Mouse (Mus musculus): ENCODE results near the gene Prdm11. TPM values are rescaled to one million over a fixed set of nuclear protein-coding genes. Genes with fewer than 3 reads are reported as not detected.
A peak's percentile ranks its signal among the peaks of the same experiment; 100 is the strongest.

Prdm11 gene
- polyA plus RNA-seq, 1 experiment from 2014 or later, result 8.0 TPM

- 19% methylated on average over 3 of the region's 3 CpGs for WGBS
- H3K4me2 ChIP-seq (replicated peaks; ENCODE audit: low read depth, low read length), result no peak overlapping the region
- H3K27me3 ChIP-seq (ENCODE audit: control insufficient read depth, insufficient read depth, low read length), result no peaks in the 10 kb centered on the region
- peak; percentile 64; the same call in 1 of the 2 replicates for ATAC-seq (ENCODE audit: insufficient number of reproducible peaks, insufficient read depth, low FRiP score, low read depth)
- no peak overlapping the region for H3K9ac ChIP-seq (replicated peaks; ENCODE audit: low read depth, low read length)
- H3K36me3 ChIP-seq (ENCODE audit: control insufficient read depth, insufficient read depth, low read length), result no peaks in the 10 kb centered on the region
- H3K27ac ChIP-seq (ENCODE audit: low read length), result peak overlapping the region; percentile 48; the same call in 1 of the 2 replicates
- no peaks in the 10 kb centered on the region for H3K9me3 ChIP-seq (ENCODE audit: control insufficient read depth, low read depth, low read length)
- H3K4me1 ChIP-seq (ENCODE audit: control insufficient read depth, insufficient read depth, low read length), result peaks cover 19% of the 10 kb centered on the region
- H3K4me3 ChIP-seq (ENCODE audit: low read depth, low read length), result no peak overlapping the region
Measured at GRCm38 (mm10) chr2:93082846-93083245, 36.9 kb upstream of the Prdm11 start.

GRCm38 (mm10) chr2:93080871-93081608 lies 35.1 kb upstream of the Prdm11 start:
- H3K4me1 ChIP-seq (ENCODE audit: control insufficient read depth, insufficient read depth, low read length), result peaks cover 19% of the 10 kb centered on the region
- no peaks in the 10 kb centered on the region for H3K27me3 ChIP-seq (ENCODE audit: control insufficient read depth, insufficient read depth, low read length)
- 41% methylated on average over 5 of the region's 5 CpGs for WGBS
- no peak overlapping the region for H3K9ac ChIP-seq (replicated peaks; ENCODE audit: low read depth, low read length)
- H3K36me3 ChIP-seq (ENCODE audit: control insufficient read depth, insufficient read depth, low read length), result no peaks in the 10 kb centered on the region
- no peak overlapping the region for H3K4me2 ChIP-seq (replicated peaks; ENCODE audit: low read depth, low read length)
- H3K27ac ChIP-seq (ENCODE audit: low read length), result no peak overlapping the region
- H3K9me3 ChIP-seq (ENCODE audit: control insufficient read depth, low read depth, low read length), result no peaks in the 10 kb centered on the region
- no peak overlapping the region for H3K4me3 ChIP-seq (ENCODE audit: low read depth, low read length)
- ATAC-seq (ENCODE audit: insufficient number of reproducible peaks, insufficient read depth, low FRiP score, low read depth), result no peak

GRCm38 (mm10) chr2:93079394-93079793 lies 33.4 kb upstream of the Prdm11 start:
- ATAC-seq (ENCODE audit: insufficient number of reproducible peaks, insufficient read depth, low FRiP score, low read depth), result no peak
- Histone ChIP-seq H3K4me2 (replicated peaks; ENCODE audit: low read depth, low read length) (no peak overlapping the region), H3K27ac (ENCODE audit: low read length) (no peak overlapping the region), H3K36me3 (ENCODE audit: control insufficient read depth, insufficient read depth, low read length) (no peaks in the 10 kb centered on the region), H3K9me3 (ENCODE audit: control insufficient read depth, low read depth, low read length) (no peaks in the 10 kb centered on the region), H3K4me1 (ENCODE audit: control insufficient read depth, insufficient read depth, low read length) (peaks cover 19% of the 10 kb centered on the region), H3K4me3 (ENCODE audit: low read depth, low read length) (no peak overlapping the region), H3K27me3 (ENCODE audit: control insufficient read depth, insufficient read depth, low read length) (no peaks in the 10 kb centered on the region), H3K9ac (replicated peaks; ENCODE audit: low read depth, low read length) (no peak overlapping the region)
- 78% methylated on average over 4 of the region's 4 CpGs for WGBS

- ATAC-seq (ENCODE audit: insufficient number of reproducible peaks, insufficient read depth, low FRiP score, low read depth), result no peak
- H3K9ac ChIP-seq (replicated peaks; ENCODE audit: low read depth, low read length), result no peak overlapping the region
- 76% methylated on average over 6 of the region's 6 CpGs for WGBS
- 0 out of 2 replicates have a peak, but pooled peaks cover 2% of the 10 kb centered on the region for H3K4me1 ChIP-seq (ENCODE audit: control insufficient read depth, insufficient read depth, low read length)
- H3K27ac ChIP-seq (ENCODE audit: low read length), result no peak overlapping the region
- no peak overlapping the region for H3K4me2 ChIP-seq (replicated peaks; ENCODE audit: low read depth, low read length)
- no peak overlapping the region for H3K4me3 ChIP-seq (ENCODE audit: low read depth, low read length)
- no peaks in the 10 kb centered on the region for H3K9me3 ChIP-seq (ENCODE audit: control insufficient read depth, low read depth, low read length)
- H3K36me3 ChIP-seq (ENCODE audit: control insufficient read depth, insufficient read depth, low read length), result no peaks in the 10 kb centered on the region
- H3K27me3 ChIP-seq (ENCODE audit: control insufficient read depth, insufficient read depth, low read length), result no peaks in the 10 kb centered on the region
Measured at GRCm38 (mm10) chr2:93076578-93076955, 30.6 kb upstream of the Prdm11 start.

GRCm38 (mm10) chr2:93075738-93076577 lies 30.0 kb upstream of the Prdm11 start:
- ATAC-seq (ENCODE audit: insufficient number of reproducible peaks, insufficient read depth, low FRiP score, low read depth), result peak; percentile 20; the same call in 1 of the 2 replicates
- no peak overlapping the region for H3K27ac ChIP-seq (ENCODE audit: low read length)
- H3K27me3 ChIP-seq (ENCODE audit: control insufficient read depth, insufficient read depth, low read length), result no peaks in the 10 kb centered on the region
- no peak overlapping the region for H3K4me2 ChIP-seq (replicated peaks; ENCODE audit: low read depth, low read length)
- H3K36me3 ChIP-seq (ENCODE audit: control insufficient read depth, insufficient read depth, low read length), result no peaks in the 10 kb centered on the region
- no peaks in the 10 kb centered on the region for H3K9me3 ChIP-seq (ENCODE audit: control insufficient read depth, low read depth, low read length)
- H3K4me1 ChIP-seq (ENCODE audit: control insufficient read depth, insufficient read depth, low read length), result no peaks in the 10 kb centered on the region
- H3K9ac ChIP-seq (replicated peaks; ENCODE audit: low read depth, low read length), result no peak overlapping the region
- no peak overlapping the region for H3K4me3 ChIP-seq (ENCODE audit: low read depth, low read length)
- WGBS, result 44% methylated on average over 15 of the region's 15 CpGs

GRCm38 (mm10) chr2:93071656-93072055 lies 25.7 kb upstream of the Prdm11 start:
- Histone ChIP-seq H3K9me3 (ENCODE audit: control insufficient read depth, low read depth, low read length) (no peaks in the 10 kb centered on the region), H3K4me2 (replicated peaks; ENCODE audit: low read depth, low read length) (no peak overlapping the region), H3K27me3 (ENCODE audit: control insufficient read depth, insufficient read depth, low read length) (no peaks in the 10 kb centered on the region), H3K4me3 (ENCODE audit: low read depth, low read length) (no peak overlapping the region), H3K4me1 (ENCODE audit: control insufficient read depth, insufficient read depth, low read length) (no peaks in the 10 kb centered on the region), H3K27ac (ENCODE audit: low read length) (no peak overlapping the region), H3K9ac (replicated peaks; ENCODE audit: low read depth, low read length) (no peak overlapping the region), H3K36me3 (ENCODE audit: control insufficient read depth, insufficient read depth, low read length) (no peaks in the 10 kb centered on the region)
- 9% methylated on average over 12 of the region's 12 CpGs for WGBS
- 0 out of 2 replicates have a peak, but pooled peaks have one; percentile 57 for ATAC-seq (ENCODE audit: insufficient number of reproducible peaks, insufficient read depth, low FRiP score, low read depth)

- no peaks in the 10 kb centered on the region for H3K36me3 ChIP-seq (ENCODE audit: control insufficient read depth, insufficient read depth, low read length)
- H3K27me3 ChIP-seq (ENCODE audit: control insufficient read depth, insufficient read depth, low read length), result no peaks in the 10 kb centered on the region
- H3K4me1 ChIP-seq (ENCODE audit: control insufficient read depth, insufficient read depth, low read length), result no peaks in the 10 kb centered on the region
- no peak overlapping the region for H3K4me3 ChIP-seq (ENCODE audit: low read depth, low read length)
- no peak for ATAC-seq (ENCODE audit: insufficient number of reproducible peaks, insufficient read depth, low FRiP score, low read depth)
- H3K27ac ChIP-seq (ENCODE audit: low read length), result no peak overlapping the region
- WGBS, result 48% methylated on average over 2 of the region's 2 CpGs
- H3K9me3 ChIP-seq (ENCODE audit: control insufficient read depth, low read depth, low read length), result no peaks in the 10 kb centered on the region
- no peak overlapping the region for H3K9ac ChIP-seq (replicated peaks; ENCODE audit: low read depth, low read length)
- no peak overlapping the region for H3K4me2 ChIP-seq (replicated peaks; ENCODE audit: low read depth, low read length)
Measured at GRCm38 (mm10) chr2:93068942-93069341, 23.0 kb upstream of the Prdm11 start.

GRCm38 (mm10) chr2:93063347-93063746 lies 17.4 kb upstream of the Prdm11 start:
- ATAC-seq (ENCODE audit: insufficient number of reproducible peaks, insufficient read depth, low FRiP score, low read depth), result no peak
- WGBS, result 26% methylated on average over 2 of the region's 2 CpGs
- H3K4me2 ChIP-seq (replicated peaks; ENCODE audit: low read depth, low read length), result no peak overlapping the region
- H3K9me3 ChIP-seq (ENCODE audit: control insufficient read depth, low read depth, low read length), result no peaks in the 10 kb centered on the region
- H3K36me3 ChIP-seq (ENCODE audit: control insufficient read depth, insufficient read depth, low read length), result no peaks in the 10 kb centered on the region
- H3K4me3 ChIP-seq (ENCODE audit: low read depth, low read length), result no peak overlapping the region
- H3K4me1 ChIP-seq (ENCODE audit: control insufficient read depth, insufficient read depth, low read length), result no peaks in the 10 kb centered on the region
- no peak overlapping the region for H3K9ac ChIP-seq (replicated peaks; ENCODE audit: low read depth, low read length)
- H3K27me3 ChIP-seq (ENCODE audit: control insufficient read depth, insufficient read depth, low read length), result no peaks in the 10 kb centered on the region
- H3K27ac ChIP-seq (ENCODE audit: low read length), result no peak overlapping the region
